Mouse (Mus musculus): Measurements from ENCODE around the gene Esrp2. TPM values are rescaled to one million over a fixed set of nuclear protein-coding genes. Genes with fewer than 3 reads are reported as not detected.

Esrp2 gene
- total and polyA plus RNA-seq, 3 experiments = 0.24 to 0.30 TPM; not detected in 1

GRCm38 (mm10) chr8:106140769-106141168 lies 4.0 kb upstream of the Esrp2 start:
- Histone ChIP-seq H3K4me3 (replicated peaks in 1 of 3; ENCODE audit: low read depth in 2 of 3, low read length in 2 of 3, poor library complexity in 1 of 3) (no peak overlapping the region), H3K27ac (ENCODE audit: insufficient read depth, low read depth) (no peak overlapping the region), H3K9ac (ENCODE audit: insufficient read depth, low read depth) (no peak overlapping the region), H3K4me1 (ENCODE audit: control insufficient read depth in 1 of 2, insufficient read depth in 2 of 2) (peaks cover 0 to 5% of the 10 kb centered on the region in 2 experiments; a peak in 1 of 4 replicates), H3K79me2 (replicated peaks; ENCODE audit: control insufficient read depth, extremely low read depth, insufficient read depth, poor library complexity, severe bottlenecking) (no peaks in the 10 kb centered on the region), H3K4me2 (ENCODE audit: insufficient read depth, low read depth, poor library complexity, severe bottlenecking) (no peak overlapping the region), H3K27me3 (replicated peaks) (no peaks in the 10 kb centered on the region), H3K9me3 (replicated peaks; ENCODE audit: low read length) (peaks cover 7% of the 10 kb centered on the region), H3K36me3 (replicated peaks in 1 of 2; ENCODE audit: control insufficient read depth in 1 of 2, insufficient read depth in 1 of 2, low read length in 1 of 2) (peaks cover 0 to 5% of the 10 kb centered on the region in 2 experiments)
- in situ Hi-C loops (cut with MboI; ENCODE audit: low pct_ligation_motif_present, low pct_unique_long_range_greater_than_20kb, low sequenced_read_pairs) (loop anchor here (10.0 kb wide), 1 partner anchor 264 kb away; no protein-coding TSS in a partner anchor), dilution Hi-C loops (cut with MboI; ENCODE audit: extremely low pct_ligation_motif_present, extremely low pct_unique_long_range_greater_than_20kb, low sequenced_read_pairs) (no loop called here)
- DNase-seq (ENCODE audit: extremely low read depth) = peak; percentile 86
- no peak for TF ChIP-seq MXI1 (IDR thresholded peaks at IDR 0.05; ENCODE audit: low read depth, low read length)
- peak; percentile 33; the same call in 1 of the 2 replicates for TF ChIP-seq ZNF384 (IDR thresholded peaks at IDR 0.05; ENCODE audit: low read depth, low read length)
- no peak for TF ChIP-seq ZKSCAN1 (IDR thresholded peaks at IDR 0.05; ENCODE audit: borderline replicate concordance, low read depth, low read length)
- no peak for TF ChIP-seq MEF2A (IDR thresholded peaks at IDR 0.05; ENCODE audit: borderline replicate concordance, low read depth, low read length)
- TF ChIP-seq SIN3A (IDR thresholded peaks at IDR 0.05; ENCODE audit: low read length) = no peak
- no peak for TF ChIP-seq POLR2AphosphoS2 (IDR thresholded peaks at IDR 0.05; ENCODE audit: low read depth, low read length)
- TF ChIP-seq E2F4 (IDR thresholded peaks at IDR 0.05; ENCODE audit: insufficient replicate concordance, low read depth, low read length) = no peak
- peak; percentile 89 to 97 for TF ChIP-seq CTCF (conservative IDR thresholded peaks at IDR 0.05 in 1 of 2, IDR thresholded peaks at IDR 0.05 in 1 of 2; ENCODE audit: low read depth in 2 of 2, low read length in 2 of 2)
- no peak for TF ChIP-seq EP300 (IDR thresholded peaks at IDR 0.05; ENCODE audit: low read length)
- no peak for TF ChIP-seq KAT2A (IDR thresholded peaks at IDR 0.05; ENCODE audit: insufficient replicate concordance, low read length)
- peak; percentile 94 for TF ChIP-seq RAD21 (IDR thresholded peaks at IDR 0.05; ENCODE audit: low read depth, low read length)
- TF ChIP-seq USF1 (IDR thresholded peaks at IDR 0.05; ENCODE audit: low read depth, low read length) = no peak
- TF ChIP-seq POLR2A (IDR thresholded peaks at IDR 0.05; ENCODE audit: low read depth, low read length) = no peak
- no peak for TF ChIP-seq TBP (conservative IDR thresholded peaks at IDR 0.05; ENCODE audit: low read depth, low read length)
- TF ChIP-seq ZMIZ1 (IDR thresholded peaks at IDR 0.05; ENCODE audit: low read depth, low read length) = no peak
- 0 out of 2 replicates have a peak, but pooled peaks have one; percentile 25 for TF ChIP-seq MYC (IDR thresholded peaks at IDR 0.05; ENCODE audit: low read depth, low read length)
- TF ChIP-seq HCFC1 (IDR thresholded peaks at IDR 0.05; ENCODE audit: low read depth, low read length) = no peak
- no peak for TF ChIP-seq RCOR1 (conservative IDR thresholded peaks at IDR 0.05; ENCODE audit: low read depth, low read length)
- TF ChIP-seq ELF1 (IDR thresholded peaks at IDR 0.05; ENCODE audit: low read depth, low read length) = no peak
- TF ChIP-seq GABPA (IDR thresholded peaks at IDR 0.05; ENCODE audit: insufficient replicate concordance, low read depth, low read length) = no peak
- no peak for TF ChIP-seq IRF4 (IDR thresholded peaks at IDR 0.05; ENCODE audit: low read depth, low read length)
- TF ChIP-seq UBTF (IDR thresholded peaks at IDR 0.05; ENCODE audit: low read depth, low read length) = no peak
- no peak for TF ChIP-seq ETS1 (conservative IDR thresholded peaks at IDR 0.05; ENCODE audit: low read depth, low read length)
- TF ChIP-seq SMC3 (IDR thresholded peaks at IDR 0.05; ENCODE audit: low read depth, low read length) = peak; percentile 86
- no peak for TF ChIP-seq MAFK (IDR thresholded peaks at IDR 0.05; ENCODE audit: insufficient replicate concordance, low read length)
- 0 out of 2 replicates have a peak, but pooled peaks have one; percentile 3 for TF ChIP-seq ZC3H11A (IDR thresholded peaks at IDR 0.05; ENCODE audit: low read depth, low read length)
- TF ChIP-seq JUND (conservative IDR thresholded peaks at IDR 0.05; ENCODE audit: low read depth, low read length) = no peak

Data from CH12.LX (cell line).